Mouse (Mus musculus): ENCODE data around the gene Tra2a.
A peak's percentile ranks its signal among the peaks of the same experiment; 100 is the strongest.
"Not testable (repeated sequence)": the region's sequence is repeated elsewhere in the genome, so short reads cannot be mapped to it uniquely, and the experiment has no call there.

The Tra2a gene

DNA sequence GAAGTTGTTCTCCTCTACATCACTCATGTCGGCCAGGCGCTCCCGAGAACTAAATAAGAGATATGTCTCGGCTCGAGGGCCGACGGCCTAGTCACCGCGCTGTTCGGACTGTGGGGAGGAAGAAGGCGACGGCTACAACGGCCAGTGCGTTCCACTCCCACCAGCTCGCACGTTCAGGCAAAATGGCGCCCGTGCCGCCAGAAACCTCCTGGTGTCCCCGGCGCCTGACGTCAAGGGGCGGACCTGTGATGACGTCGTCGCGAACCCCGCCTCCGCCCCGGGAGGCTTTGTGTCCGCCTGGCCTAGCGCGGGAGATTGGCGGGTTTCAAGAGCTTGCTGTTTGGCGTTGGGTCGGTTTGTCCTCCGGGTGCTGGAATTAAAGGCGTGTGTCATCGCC is at the start of gene Tra2a:
Gene Tra2a, minus strand, starts transcription at position 187 of the 397 bp plus-strand sequence.
- DNase-seq (ENCODE audit: low spot score), result peak; percentile 95

GRCm38 (mm10) chr6:49298286-49298685 is 34.5 kb upstream of the Tra2a start:
- no peak for DNase-seq (ENCODE audit: low spot score)

DNA sequence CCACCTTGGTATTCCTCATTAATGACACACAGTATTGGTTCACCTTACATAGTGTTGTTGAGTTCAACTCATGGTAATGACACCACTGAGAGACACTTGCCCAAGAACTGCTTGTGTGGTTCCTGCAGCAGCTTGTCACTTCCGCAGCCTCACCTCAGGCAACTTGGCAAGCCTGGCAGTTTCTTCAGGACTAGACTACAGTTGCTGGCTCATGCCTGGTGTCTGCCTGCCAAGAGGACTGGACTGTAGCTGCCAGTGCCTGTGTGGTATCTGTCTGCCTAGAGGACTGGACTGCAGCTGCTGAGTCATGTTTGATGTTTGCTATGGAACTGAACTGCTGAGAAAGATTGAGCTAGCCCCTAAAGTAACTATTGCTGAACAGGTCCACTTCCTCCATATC is 18.3 kb upstream of the Tra2a start:
- DNase-seq (ENCODE audit: low spot score), result no peak

GRCm38 (mm10) chr6:49280942-49281341 is 17.1 kb upstream of the Tra2a start:
- DNase-seq (ENCODE audit: low spot score), result no peak

DNA sequence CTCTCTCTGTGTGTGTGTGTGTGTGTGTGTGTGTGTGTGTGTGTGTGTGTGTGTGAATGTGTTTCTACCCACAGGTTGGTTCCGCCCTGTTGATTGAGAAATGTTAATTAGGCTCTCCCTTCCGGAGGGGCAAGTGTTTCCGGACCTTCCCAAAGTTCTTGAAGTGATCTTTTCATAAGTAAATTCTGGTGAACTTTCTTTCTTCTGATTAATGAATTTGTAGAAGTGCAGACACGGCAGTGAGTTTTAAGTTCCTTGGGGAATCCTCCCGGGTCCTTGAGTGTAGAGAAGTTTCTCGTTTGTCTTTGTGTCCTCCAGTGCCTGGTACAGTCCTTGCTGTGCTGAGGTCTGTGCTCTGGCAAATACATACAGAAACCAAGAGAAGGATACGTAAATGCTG is 11.5 kb upstream of the Tra2a start:
- no peak for DNase-seq (ENCODE audit: low spot score)

- no peak for DNase-seq (ENCODE audit: low spot score)
These were observed 10.7 kb upstream of the Tra2a start for GRCm38 (mm10) chr6:49274416-49275091.

GRCm38 (mm10) chr6:49273934-49274333 is 10.1 kb upstream of the Tra2a start:
- no peak for DNase-seq (ENCODE audit: low spot score)

DNA sequence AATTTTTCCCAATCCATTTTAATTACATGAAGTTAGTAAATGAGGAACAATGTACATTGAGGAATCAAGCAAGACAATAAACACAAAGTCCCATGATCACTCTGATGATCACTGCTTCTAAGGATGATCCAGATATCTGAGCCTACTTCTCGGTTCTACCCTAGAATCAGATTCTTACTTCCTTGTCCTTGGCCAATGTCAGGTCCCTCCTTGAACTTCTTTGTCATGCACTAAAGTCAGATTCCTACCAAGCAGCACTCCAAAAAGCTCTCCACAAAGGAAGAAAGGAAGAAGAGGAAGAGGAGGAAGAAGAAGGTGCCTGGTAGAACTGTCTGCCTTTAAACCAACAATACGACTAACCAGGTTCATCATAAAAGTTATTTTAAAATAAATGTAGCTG is 9.0 kb upstream of the Tra2a start:
- no peak for DNase-seq (ENCODE audit: low spot score)

DNA sequence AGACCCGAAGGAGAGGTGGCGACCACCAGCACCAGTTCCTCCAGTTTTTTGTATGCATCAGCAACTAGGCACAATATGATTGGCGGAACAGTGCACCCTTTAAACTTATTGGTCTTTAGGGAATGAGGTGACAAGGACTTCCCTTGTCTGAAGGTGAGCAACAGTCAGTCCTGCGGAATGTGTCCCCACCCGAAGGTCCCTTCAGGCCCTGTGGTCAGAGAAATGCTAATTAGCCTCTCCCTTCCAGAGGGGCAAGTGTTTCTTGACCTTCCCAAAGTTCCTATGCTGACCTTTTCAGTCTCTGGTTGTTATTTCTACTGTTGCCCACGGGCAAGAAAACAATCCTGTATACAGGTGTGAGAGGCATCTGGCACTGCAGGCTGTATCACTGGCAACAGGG is 8.0 kb upstream of the Tra2a start:
- DNase-seq (ENCODE audit: low spot score), result no peak

DNA sequence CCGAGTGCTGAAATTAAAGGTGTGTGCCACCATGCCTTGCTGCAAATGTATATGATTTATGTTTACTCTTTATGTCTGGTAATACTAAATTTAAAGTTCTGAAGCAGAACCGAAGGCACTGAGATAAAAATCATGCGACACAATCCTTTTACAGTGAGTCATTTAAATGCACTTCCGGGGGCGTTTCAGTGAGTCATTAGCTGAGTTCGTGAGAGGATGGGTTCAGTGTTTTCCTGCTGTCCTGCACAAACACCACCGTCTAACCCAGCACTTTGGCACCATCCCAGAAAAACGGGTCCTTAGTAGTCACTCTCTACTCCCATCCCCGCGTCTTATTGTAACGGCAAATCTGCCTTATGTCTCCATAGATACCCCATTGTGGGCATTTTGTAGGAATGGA is 6.1 kb upstream of the Tra2a start:
- no peak for DNase-seq (ENCODE audit: low spot score)

DNA sequence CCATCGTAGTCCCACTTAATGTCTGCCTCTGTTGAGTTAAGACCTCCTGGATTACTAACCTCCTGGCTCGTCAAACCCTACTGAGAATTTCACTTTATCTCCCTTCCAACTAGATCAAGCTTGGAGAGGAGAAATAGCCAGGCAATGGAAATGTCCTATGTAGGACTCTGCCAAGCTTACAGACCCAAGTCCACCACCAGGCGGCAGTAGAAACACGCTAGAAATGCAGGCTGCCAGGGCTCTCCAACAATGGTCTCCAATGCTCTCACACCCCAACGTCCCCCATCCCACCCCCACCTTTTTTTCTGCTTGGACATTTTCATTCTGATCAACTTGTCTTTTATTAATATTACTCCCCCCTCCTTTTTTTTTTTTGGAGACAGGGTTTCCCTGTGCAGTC is 5.4 kb upstream of the Tra2a start:
- DNase-seq (ENCODE audit: low spot score), result peak; percentile 44

- DNase-seq (ENCODE audit: low spot score), result no peak
These were observed 3.9 kb upstream of the Tra2a start for GRCm38 (mm10) chr6:49267686-49268085.

DNA sequence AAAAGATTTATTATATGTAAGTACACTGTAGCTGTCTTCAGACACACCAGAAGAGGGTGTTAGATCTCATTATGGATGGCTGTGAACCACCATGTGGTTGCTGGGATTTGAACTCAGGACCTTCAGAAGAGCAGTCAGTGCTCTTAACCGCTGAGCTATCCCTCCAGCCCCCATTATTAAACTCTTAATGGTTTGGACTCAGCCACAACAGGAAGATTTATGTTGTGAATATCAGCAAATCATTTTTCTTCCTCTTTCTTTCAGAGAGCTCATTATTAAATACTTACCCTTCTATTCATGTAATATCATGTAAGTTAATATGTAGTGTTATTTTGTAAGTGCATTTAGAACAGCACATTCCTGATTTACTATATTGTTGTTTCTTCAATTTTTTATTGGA is 1.4 kb upstream of the Tra2a start:
- not testable (repeated sequence) for DNase-seq (ENCODE audit: low spot score)

- not testable (repeated sequence) for DNase-seq (ENCODE audit: low spot score)
These were observed 613 bp upstream of the Tra2a start for GRCm38 (mm10) chr6:49264446-49264845.

GRCm38 (mm10) chr6:49263081-49263846 is 569 bp downstream of the Tra2a start:
- DNase-seq (ENCODE audit: low spot score), result peak; percentile 55

- no peak for DNase-seq (ENCODE audit: low spot score)
These were observed 1.4 kb downstream of the Tra2a start for GRCm38 (mm10) chr6:49262421-49262820.

DNA sequence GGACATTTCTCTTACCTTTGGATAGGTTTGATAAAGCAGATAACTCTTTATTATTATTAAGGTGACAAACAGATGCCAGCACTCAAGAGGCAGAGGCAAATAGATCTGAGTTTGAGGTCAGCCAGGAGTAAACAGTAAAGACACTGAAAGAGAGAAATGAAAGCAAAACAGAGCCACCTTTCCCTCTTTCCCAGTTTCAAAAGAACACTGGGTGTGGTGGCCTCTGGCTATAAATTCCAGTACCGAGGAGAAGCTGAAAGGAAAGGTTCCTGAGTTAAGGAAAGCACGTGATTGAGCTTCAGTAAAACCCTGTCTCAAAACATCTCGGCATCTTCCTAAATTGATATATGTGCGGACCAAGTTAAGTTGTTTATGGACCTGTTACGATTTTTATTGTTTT is 4.1 kb downstream of the Tra2a start:
- no peak for DNase-seq (ENCODE audit: low spot score)

DNA sequence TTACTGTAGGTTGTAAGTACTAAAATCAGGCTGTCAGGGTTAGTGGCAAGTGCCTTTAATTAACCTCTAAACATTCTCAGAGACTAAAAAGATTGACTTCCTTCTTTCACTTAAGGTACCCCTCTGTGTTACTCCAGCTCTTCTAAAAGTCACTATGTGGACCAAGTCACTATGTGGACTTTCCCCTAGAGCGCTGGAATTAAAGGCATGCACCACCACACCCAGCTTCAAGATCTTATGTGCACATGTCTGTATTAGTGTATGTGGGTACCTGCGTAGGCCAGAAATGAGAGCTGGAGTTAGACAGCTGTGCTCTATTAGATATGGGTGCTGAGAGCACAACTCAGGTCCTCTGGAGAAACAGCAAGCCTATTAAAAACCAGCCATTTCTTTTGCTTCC is 6.0 kb downstream of the Tra2a start:
- DNase-seq (ENCODE audit: low spot score), result no peak

GRCm38 (mm10) chr6:49252207-49252606 is 11.6 kb downstream of the Tra2a start:
- no peak for DNase-seq (ENCODE audit: low spot score)

GRCm38 (mm10) chr6:49251199-49251598 is 12.6 kb downstream of the Tra2a start:
- DNase-seq (ENCODE audit: low spot score), result no peak

- DNase-seq (ENCODE audit: low spot score), result no peak
These were observed 16.6 kb downstream of the Tra2a start for GRCm38 (mm10) chr6:49247246-49247645.

GRCm38 (mm10) chr6:49242331-49242730 is 21.5 kb downstream of the Tra2a start:
- DNase-seq (ENCODE audit: low spot score), result no peak

DNA sequence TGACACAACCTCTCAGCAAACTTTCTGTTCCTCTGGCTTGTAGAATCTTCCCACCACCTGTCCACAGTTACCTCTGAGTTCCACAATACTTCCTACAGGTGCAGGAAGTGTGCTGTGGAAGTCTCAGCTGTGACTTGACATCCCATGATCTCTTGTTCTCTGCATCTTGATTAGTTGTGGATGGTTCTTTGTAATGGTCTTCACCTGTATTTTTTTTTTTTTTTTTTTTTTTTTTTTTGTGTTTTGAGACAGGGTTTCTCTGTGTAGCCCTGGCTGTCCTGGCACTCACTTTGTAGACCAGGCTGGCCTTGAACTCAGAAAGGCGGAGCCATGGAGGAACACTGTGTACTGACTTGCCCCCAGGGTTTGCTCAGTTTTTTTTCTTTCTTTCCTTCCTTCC is 22.3 kb downstream of the Tra2a start:
- DNase-seq (ENCODE audit: low spot score), result no peak

DNA sequence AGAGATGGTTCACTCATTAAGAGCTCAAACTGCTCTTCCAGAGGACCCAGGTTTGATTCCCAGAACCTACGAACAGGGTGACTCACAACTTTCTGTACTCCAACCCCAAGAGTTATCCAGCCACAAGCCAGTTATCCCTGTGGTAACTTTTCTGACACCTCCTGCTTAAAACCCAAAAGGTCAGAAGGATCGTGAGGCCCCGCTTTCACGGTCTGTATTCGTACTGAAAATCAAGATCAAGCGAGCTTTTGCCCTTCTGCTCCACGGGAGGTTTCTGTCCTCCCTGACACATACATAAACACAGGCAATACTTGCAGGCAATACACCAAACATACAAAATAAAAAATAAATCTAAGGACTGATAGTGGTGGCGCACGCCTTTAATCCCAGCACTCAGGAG is 27.5 kb downstream of the Tra2a start:
- DNase-seq (ENCODE audit: low spot score), result peak; percentile 100

All from ovary, postnatal 10 days (tissue).